Mouse (Mus musculus) liver, embryonic 14.5 days (tissue): ENCODE results near the gene Tmem151b.

Source experiments
- CTCF ChIP-seq: IDR thresholded peaks from 2 replicates; pipeline ENCODE4 v1.5.1; 2016; ENCODE audit warnings: antibody characterized with exemption, low read depth, control low read depth
- EP300 ChIP-seq: IDR thresholded peaks from 2 replicates; pipeline ENCODE4 v1.6.1; 2016; ENCODE audit warnings: antibody characterized with exemption, low read depth

GRCm38 (mm10) chr17:45578843-45579242 lies 29.4 kb upstream of the Tmem151b start:
- TF ChIP-seq CTCF (peak; percentile 84), EP300 (no peak)
